Mouse (Mus musculus) olfactory bulb, adult 2 months (tissue): ENCODE data around the gene Pdzd7.

Experiments
- CTCF ChIP-seq: fragments of 200-500 bp; IDR thresholded peaks from 2 replicates; pipeline ENCODE4 v1.5.1; 2012; ENCODE audit warnings: low read depth, mild to moderate bottlenecking, low read length, moderate library complexity; ENCODE audit not compliant: insufficient read depth
- POLR2A ChIP-seq: fragments of 200-500 bp; IDR thresholded peaks from 2 replicates; pipeline ENCODE4 v1.6.1; 2012; ENCODE audit warnings: mild to moderate bottlenecking, low read depth, low read length, moderate library complexity; ENCODE audit not compliant: insufficient read depth

DNA sequence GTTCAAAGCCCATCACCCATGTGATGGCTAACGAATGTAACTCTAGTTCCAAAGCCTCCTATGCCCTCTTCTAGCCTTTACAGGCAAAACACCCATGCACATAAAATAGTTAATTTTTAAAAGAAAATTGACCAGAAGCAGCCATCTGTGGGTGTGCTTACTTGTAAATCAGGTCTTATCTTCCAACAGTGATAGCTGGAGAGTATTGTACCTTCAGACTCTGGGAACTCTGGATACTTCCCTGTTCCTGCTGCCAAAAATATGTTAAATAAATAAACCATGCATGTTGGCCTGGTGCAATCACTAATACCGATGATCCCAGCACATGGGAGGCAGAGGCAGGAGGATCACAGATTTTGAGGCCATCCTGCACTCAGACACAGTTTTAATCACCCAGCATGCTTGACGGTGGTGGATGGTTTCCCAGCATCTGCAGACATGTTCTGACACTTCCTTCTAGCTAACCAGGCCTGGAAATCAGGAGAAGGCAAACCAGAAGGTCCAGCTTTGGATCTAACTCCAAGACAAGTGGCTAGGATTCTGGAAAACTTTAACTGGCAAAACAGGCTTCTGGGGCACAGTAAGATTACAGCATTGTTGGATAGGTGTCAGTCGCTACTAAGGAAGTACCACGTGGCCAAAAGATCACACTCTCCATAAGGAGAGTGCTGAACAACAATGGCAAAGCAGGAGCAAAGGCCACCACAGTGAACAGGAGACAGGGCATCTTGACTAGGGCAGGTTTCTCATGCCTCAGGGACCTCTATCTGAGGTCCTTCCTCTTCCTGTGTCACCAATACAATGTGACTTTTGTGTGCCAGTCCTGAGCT, 60.1 kb downstream of the Pdzd7 start:
- no peak for TF ChIP-seq CTCF
- TF ChIP-seq POLR2A = no peak
